Comparison of ENCODE assay signal across 17 mouse cellular contexts in the genomic region with DNA sequence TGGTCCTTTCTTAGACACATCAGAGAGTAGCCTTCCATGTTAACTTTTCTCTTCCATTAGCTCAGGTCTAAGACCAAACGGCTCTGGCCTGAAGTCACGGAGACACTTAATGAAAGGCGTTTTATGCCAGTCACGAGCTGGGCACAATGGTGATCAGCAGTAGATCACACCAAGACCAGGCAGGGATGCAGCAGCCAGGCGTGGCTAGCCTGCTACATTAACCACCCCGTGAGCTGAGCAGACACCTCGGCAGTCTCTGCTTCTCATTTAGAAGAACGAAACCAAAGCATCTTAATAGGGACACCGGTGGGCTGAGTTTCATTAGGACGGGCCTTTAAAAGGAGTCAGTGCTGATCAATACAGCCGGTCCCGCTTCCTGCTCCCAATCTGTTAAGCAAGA.
DNase-seq lines count a peak whose midpoint lies in the region; ATAC-seq and TF ChIP-seq lines count a peak whose summit lies in the region.
"Had no signal": no experiment of that assay in that cellular context is flagged by ENCODE, and none has a peak within 500 bp of the region (broad histone marks: within the 10 kb centered on the region; RNA-seq: fewer than 3 reads in every experiment).

No protein-coding gene starts in this region.

- H3K9me3 ChIP-seq in kidney, embryonic 15.5 days (replicated peaks), result no peaks in the 10 kb centered on the region
- H3K9me3 ChIP-seq in hindbrain, embryonic 11.5 days (ENCODE audit: control insufficient read depth, low read length), result no peaks in the 10 kb centered on the region
- H3K9me3 ChIP-seq in midbrain, embryonic 16.5 days (replicated peaks; ENCODE audit: control insufficient read depth, low read length, poor library complexity, severe bottlenecking), result no peaks in the 10 kb centered on the region
- H3K9me3 ChIP-seq in embryonic facial prominence, embryonic 10.5 days, result no peaks in the 10 kb centered on the region
- H3K9me3 ChIP-seq: midbrain, embryonic 12.5 days had no signal

- 0 out of 2 replicates have a peak overlapping the region, but pooled peaks have one; percentile 4 for H3K4me2 ChIP-seq in kidney, embryonic 15.5 days
- H3K4me2 ChIP-seq in hindbrain, embryonic 11.5 days (replicated peaks; ENCODE audit: low read depth, low read length), result no peak overlapping the region
- H3K4me2 ChIP-seq in midbrain, embryonic 16.5 days (ENCODE audit: low read length), result 0 out of 2 replicates have a peak overlapping the region, but pooled peaks have one; percentile 3
- H3K4me2 ChIP-seq: midbrain, embryonic 12.5 days had no signal

- no peak overlapping the region for H3K9ac ChIP-seq in kidney, embryonic 15.5 days
- no peak overlapping the region for H3K9ac ChIP-seq in hindbrain, embryonic 11.5 days (ENCODE audit: low read depth, low read length)
- no peak overlapping the region for H3K9ac ChIP-seq in midbrain, embryonic 16.5 days (ENCODE audit: low read depth, low read length)
- H3K9ac ChIP-seq: midbrain, embryonic 12.5 days had no signal

- ATAC-seq in kidney, embryonic 15.5 days (replicated peaks; ENCODE audit: low FRiP score), result no peak
- no peak for ATAC-seq in hindbrain, embryonic 11.5 days (ENCODE audit: low FRiP score)
- ATAC-seq in midbrain, embryonic 16.5 days, result no peak

- H3K4me1 ChIP-seq in kidney, embryonic 15.5 days, result no peaks in the 10 kb centered on the region
- no peaks in the 10 kb centered on the region; the same call in 1 of the 2 replicates for H3K4me1 ChIP-seq in hindbrain, embryonic 11.5 days (replicated peaks; ENCODE audit: control insufficient read depth, insufficient read depth, low read length)
- peaks cover 16% of the 10 kb centered on the region for H3K4me1 ChIP-seq in midbrain, embryonic 16.5 days (ENCODE audit: control insufficient read depth, insufficient read depth, low read length)
- H3K4me1 ChIP-seq in embryonic facial prominence, embryonic 10.5 days, result peaks cover 15% of the 10 kb centered on the region

- no peak for DNase-seq in kidney, adult 11 months
- peak; percentile 68 for DNase-seq in brain, embryonic 14.5 days (ENCODE audit: low read depth)
- no peak for DNase-seq in hindbrain, embryonic 11.5 days (ENCODE audit: low spot score)
- DNase-seq in right cerebral cortex, postnatal 10 days (ENCODE audit: low spot score in 2 of 2), result no peak
- no peak for DNase-seq in right cerebral cortex, adult 2 months (ENCODE audit: low spot score in 2 of 2)
- no peak for DNase-seq in embryonic facial prominence, embryonic 10.5 days (ENCODE audit: low spot score)
- DNase-seq: adrenal gland, postnatal 25 days; cerebellum, adult 8-10 months; gastrocnemius, adult 2 months; heart, adult 2 months; kidney, adult 8-10 months; kidney, postnatal 36 days; lung, adult 2 months; lung, postnatal 36 days had no signal

- H3K36me3 ChIP-seq in kidney, embryonic 15.5 days, result no peaks in the 10 kb centered on the region
- H3K36me3 ChIP-seq in hindbrain, embryonic 11.5 days (ENCODE audit: control insufficient read depth, insufficient read depth, low read length), result no peaks in the 10 kb centered on the region
- no peaks in the 10 kb centered on the region for H3K36me3 ChIP-seq in midbrain, embryonic 16.5 days (ENCODE audit: control insufficient read depth, insufficient read depth, low read length)
- no peaks in the 10 kb centered on the region for H3K36me3 ChIP-seq in embryonic facial prominence, embryonic 10.5 days (replicated peaks)
- H3K36me3 ChIP-seq: midbrain, embryonic 12.5 days had no signal

- H3K27ac ChIP-seq in kidney, embryonic 15.5 days, result no peak overlapping the region
- 0 out of 2 replicates have a peak overlapping the region, but pooled peaks have one; percentile 38 for H3K27ac ChIP-seq in hindbrain, embryonic 11.5 days (ENCODE audit: low read depth, low read length)
- H3K27ac ChIP-seq in midbrain, embryonic 16.5 days (ENCODE audit: low read length), result no peak overlapping the region; the same call in 1 of the 2 replicates
- no peak overlapping the region for H3K27ac ChIP-seq in embryonic facial prominence, embryonic 10.5 days (replicated peaks)
- H3K27ac ChIP-seq: gastrocnemius, adult 2 months; heart, adult 2 months had no signal

- H3K27me3 ChIP-seq in kidney, embryonic 15.5 days, result no peaks in the 10 kb centered on the region
- no peaks in the 10 kb centered on the region for H3K27me3 ChIP-seq in hindbrain, embryonic 11.5 days (ENCODE audit: control insufficient read depth, insufficient read depth, low read length)
- no peaks in the 10 kb centered on the region for H3K27me3 ChIP-seq in midbrain, embryonic 16.5 days (ENCODE audit: control insufficient read depth, insufficient read depth, low read depth, low read length)
- no peaks in the 10 kb centered on the region for H3K27me3 ChIP-seq in embryonic facial prominence, embryonic 10.5 days (replicated peaks; ENCODE audit: low read depth, poor library complexity, severe bottlenecking)
- H3K27me3 ChIP-seq: midbrain, embryonic 12.5 days had no signal

- WGBS in kidney, embryonic 15.5 days, result 62% methylated on average over 12 of the region's 12 CpGs
- WGBS in hindbrain, embryonic 11.5 days, result 66% methylated on average over 12 of the region's 12 CpGs
- 33% methylated on average over 12 of the region's 12 CpGs for WGBS in midbrain, embryonic 16.5 days
- 80% methylated on average over 12 of the region's 12 CpGs for WGBS in embryonic facial prominence, embryonic 10.5 days

- no peak overlapping the region for H3K4me3 ChIP-seq in kidney, embryonic 15.5 days (replicated peaks)
- no peak overlapping the region for H3K4me3 ChIP-seq in hindbrain, embryonic 11.5 days (ENCODE audit: low read depth, low read length)
- no peak overlapping the region for H3K4me3 ChIP-seq in midbrain, embryonic 16.5 days (ENCODE audit: low read depth, low read length)
- no peak overlapping the region for H3K4me3 ChIP-seq in embryonic facial prominence, embryonic 10.5 days
- H3K4me3 ChIP-seq: gastrocnemius, adult 2 months; heart, adult 2 months; midbrain, embryonic 12.5 days had no signal

- no peak for TF ChIP-seq POLR2A in brain, embryonic 14.5 days (IDR thresholded peaks at IDR 0.05; ENCODE audit: borderline replicate concordance, extremely low read depth, insufficient read depth, insufficient read length, poor library complexity, severe bottlenecking)

- no peak for TF ChIP-seq CTCF in brain, embryonic 14.5 days (IDR thresholded peaks at IDR 0.05; ENCODE audit: borderline replicate concordance, extremely low read depth, insufficient read depth, insufficient read length)
